ENCODE assay signal across 9 mouse cellular contexts in the genomic region with DNA sequence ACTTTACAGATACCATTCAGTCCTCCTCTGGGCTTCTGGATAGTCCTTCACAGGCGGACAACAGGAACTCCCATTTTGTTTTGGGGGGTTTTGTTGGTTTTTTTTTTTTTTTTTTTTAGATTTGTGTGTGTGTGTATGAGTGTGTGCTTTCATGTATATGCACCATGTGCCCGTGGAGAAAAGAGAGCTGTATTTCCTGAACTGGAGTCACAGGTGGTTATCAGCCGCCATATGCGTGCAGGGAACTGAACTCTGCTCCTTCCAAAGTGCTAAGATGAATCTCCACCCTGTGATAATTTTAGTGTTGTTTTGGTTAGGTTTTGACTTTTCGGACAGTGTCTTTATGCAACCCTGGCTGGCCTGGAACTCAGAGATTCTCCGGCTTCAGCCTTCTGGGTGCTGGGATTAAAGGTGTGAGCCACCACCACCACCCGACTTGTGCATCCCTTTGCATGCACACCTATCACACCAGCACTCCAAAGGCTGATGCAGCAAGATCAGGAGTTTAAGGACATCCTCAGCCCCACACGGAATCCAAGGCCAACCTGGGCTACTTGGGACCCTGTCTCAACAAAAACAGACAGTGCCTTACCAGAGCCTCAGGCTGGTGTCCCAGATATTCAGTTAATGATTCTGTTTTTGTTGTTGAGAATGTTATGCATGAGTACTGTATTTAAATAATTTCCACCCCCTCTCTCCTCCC. TPM values are rescaled to one million over a fixed set of nuclear protein-coding genes. Genes with fewer than 3 reads are reported as not detected.
A peak's percentile ranks its signal among the peaks of the same experiment; 100 is the strongest.
DNase-seq lines count a peak whose midpoint lies in the region; ATAC-seq and TF ChIP-seq lines count a peak whose summit lies in the region.
"Had no signal": no experiment of that assay in that cellular context is flagged by ENCODE, and none has a peak within 500 bp of the region (broad histone marks: within the 10 kb centered on the region; RNA-seq: fewer than 3 reads in every experiment).

No protein-coding gene starts in this region.

- H3K4me3 ChIP-seq in layer of hippocampus, adult 2 months: peak overlapping the region; percentile 99
- peak overlapping the region; percentile 67 for H3K4me3 ChIP-seq in embryonic facial prominence, embryonic 13.5 days
- H3K4me3 ChIP-seq in kidney, embryonic 14.5 days (ENCODE audit: low read length): peak overlapping the region; percentile 72
- H3K4me3 ChIP-seq in midbrain, postnatal 0 days (ENCODE audit: low read depth, low read length): peak overlapping the region; percentile 95

- peaks cover 44% of the 10 kb centered on the region for H3K4me1 ChIP-seq in embryonic facial prominence, embryonic 13.5 days
- peaks cover 20% of the 10 kb centered on the region for H3K4me1 ChIP-seq in kidney, embryonic 14.5 days (ENCODE audit: control insufficient read depth, insufficient read depth, low read length)
- peaks cover 14% of the 10 kb centered on the region; the same call in 1 of the 2 replicates for H3K4me1 ChIP-seq in midbrain, postnatal 0 days (ENCODE audit: insufficient read depth, low read length)

- no peaks in the 10 kb centered on the region for H3K27me3 ChIP-seq in embryonic facial prominence, embryonic 13.5 days
- H3K27me3 ChIP-seq in kidney, embryonic 14.5 days (ENCODE audit: control insufficient read depth, insufficient read depth, low read length): no peaks in the 10 kb centered on the region
- no peaks in the 10 kb centered on the region for H3K27me3 ChIP-seq in midbrain, postnatal 0 days (ENCODE audit: insufficient read depth, low read length)

- no peak for ATAC-seq in embryonic facial prominence, embryonic 13.5 days (ENCODE audit: insufficient number of reproducible peaks, insufficient read depth, low FRiP score, low TSS enrichment, low read depth)
- no peak for ATAC-seq in kidney, embryonic 14.5 days (ENCODE audit: low FRiP score, low TSS enrichment)
- no peak for ATAC-seq in midbrain, postnatal 0 days (ENCODE audit: low FRiP score)

- peak overlapping the region; percentile 85 for H3K9ac ChIP-seq in embryonic facial prominence, embryonic 13.5 days
- peak overlapping the region; percentile 81 for H3K9ac ChIP-seq in kidney, embryonic 14.5 days (ENCODE audit: low read depth, low read length)
- H3K9ac ChIP-seq in midbrain, postnatal 0 days (replicated peaks; ENCODE audit: low read length, poor library complexity, severe bottlenecking): peak overlapping the region; percentile 97

- peak overlapping the region; percentile 99 for H3K27ac ChIP-seq in layer of hippocampus, adult 2 months
- no peak overlapping the region for H3K27ac ChIP-seq in embryonic facial prominence, embryonic 13.5 days
- H3K27ac ChIP-seq in kidney, embryonic 14.5 days (ENCODE audit: low read depth, low read length): no peak overlapping the region; the same call in 1 of the 2 replicates
- H3K27ac ChIP-seq in midbrain, postnatal 0 days (ENCODE audit: low read depth, low read length): peak overlapping the region; percentile 94; the same call in 1 of the 2 replicates

- no peak for TF ChIP-seq CTCF in layer of hippocampus, adult 2 months (conservative IDR thresholded peaks at IDR 0.05)
- no peak for TF ChIP-seq CTCF in midbrain, postnatal 0 days (IDR thresholded peaks at IDR 0.05)

- 69% methylated on average over 8 of the region's 8 CpGs for WGBS in embryonic facial prominence, embryonic 13.5 days
- 68% methylated on average over 8 of the region's 8 CpGs for WGBS in kidney, embryonic 14.5 days
- 77% methylated on average over 8 of the region's 8 CpGs for WGBS in midbrain, postnatal 0 days

- H3K9me3 ChIP-seq in embryonic facial prominence, embryonic 13.5 days: no peaks in the 10 kb centered on the region
- H3K9me3 ChIP-seq in kidney, embryonic 14.5 days (ENCODE audit: control insufficient read depth, low read length): no peaks in the 10 kb centered on the region
- H3K9me3 ChIP-seq in midbrain, postnatal 0 days (ENCODE audit: low read length): no peaks in the 10 kb centered on the region

- no peak for DNase-seq in layer of hippocampus, adult 2 months (ENCODE audit: low spot score in 2 of 2)
- DNase-seq in layer of hippocampus, adult 9-10 months (ENCODE audit: low spot score): no peak
- no peak for DNase-seq in midbrain, postnatal 0 days (ENCODE audit: low spot score)
- no peak for DNase-seq in left cerebral cortex, adult 11 months (ENCODE audit: low spot score)
- no peak for DNase-seq in embryo, embryonic 11 days
- no peak for DNase-seq in gastrocnemius, postnatal 4 days (ENCODE audit: low spot score in 2 of 2)
- DNase-seq: retina, postnatal 1 day had no signal

- H3K36me3 ChIP-seq in embryonic facial prominence, embryonic 13.5 days: peaks cover 16% of the 10 kb centered on the region
- H3K36me3 ChIP-seq in kidney, embryonic 14.5 days (ENCODE audit: control insufficient read depth, insufficient read depth, low read length): peaks cover 16% of the 10 kb centered on the region
- peaks cover 11% of the 10 kb centered on the region for H3K36me3 ChIP-seq in midbrain, postnatal 0 days (ENCODE audit: insufficient read depth, low read length)

- H3K4me2 ChIP-seq in embryonic facial prominence, embryonic 13.5 days: peak overlapping the region; percentile 96
- peak overlapping the region; percentile 82 for H3K4me2 ChIP-seq in kidney, embryonic 14.5 days (replicated peaks; ENCODE audit: low read depth, low read length)
- peak overlapping the region; percentile 86 for H3K4me2 ChIP-seq in midbrain, postnatal 0 days (ENCODE audit: low read depth, low read length, poor library complexity, severe bottlenecking)

RNA-seq across cellular contexts. Expression of a gene that starts 1.4 kb away (rescaled TPM):
- total RNA-seq in layer of hippocampus, adult 2 months (2021): 100 to 1,000 TPM; 170 to 183 TPM
- 393 and 412 TPM in 2 replicates for polyA plus RNA-seq in embryonic facial prominence, embryonic 13.5 days (2015; fragmentation: Nextera tagmentation; extraction: Ambion mirVana)
- polyA plus RNA-seq in kidney, embryonic 14.5 days (2014; fragmentation: Nextera tagmentation; extraction: Ambion mirVana): 442 and 499 TPM in 2 replicates
- total RNA-seq in midbrain, postnatal 0 days (2014; rRNA removed): 194 and 243 TPM in 2 replicates
- polyA plus RNA-seq in midbrain, postnatal 0 days (2015; fragmentation: Nextera tagmentation; extraction: Ambion mirVana): 529 and 575 TPM in 2 replicates
- total RNA-seq in gastrocnemius, postnatal 4 days (2021): 100 to 1,000 TPM; 295 to 300 TPM

RNA-seq across cellular contexts. Expression of a gene that starts 24.3 kb away (rescaled TPM):
- total RNA-seq in layer of hippocampus, adult 2 months (2021): 100 to 1,000 TPM; 155 to 162 TPM
- polyA plus RNA-seq in embryonic facial prominence, embryonic 13.5 days (2015; fragmentation: Nextera tagmentation; extraction: Ambion mirVana): 38.9 and 40.2 TPM in 2 replicates
- polyA plus RNA-seq in kidney, embryonic 14.5 days (2014; fragmentation: Nextera tagmentation; extraction: Ambion mirVana): 26.5 and 39.5 TPM in 2 replicates
- total RNA-seq in midbrain, postnatal 0 days (2014; rRNA removed): 379 and 419 TPM in 2 replicates
- polyA plus RNA-seq in midbrain, postnatal 0 days (2015; fragmentation: Nextera tagmentation; extraction: Ambion mirVana): 182 and 201 TPM in 2 replicates
- total RNA-seq in gastrocnemius, postnatal 4 days (2021): 10 to 100 TPM; 28.4 to 28.6 TPM

RNA-seq across cellular contexts. Expression of a gene that starts 47.9 kb away (rescaled TPM):
- 1 to 10 TPM; 4.5 to 6.9 TPM for total RNA-seq in layer of hippocampus, adult 2 months (2021)
- 771 and 792 TPM in 2 replicates for polyA plus RNA-seq in embryonic facial prominence, embryonic 13.5 days (2015; fragmentation: Nextera tagmentation; extraction: Ambion mirVana)
- 412 and 476 TPM in 2 replicates for polyA plus RNA-seq in kidney, embryonic 14.5 days (2014; fragmentation: Nextera tagmentation; extraction: Ambion mirVana)
- 19.5 and 32.4 TPM in 2 replicates for total RNA-seq in midbrain, postnatal 0 days (2014; rRNA removed)
- polyA plus RNA-seq in midbrain, postnatal 0 days (2015; fragmentation: Nextera tagmentation; extraction: Ambion mirVana): 103 and 104 TPM in 2 replicates
- total RNA-seq in gastrocnemius, postnatal 4 days (2021): 100 to 1,000 TPM; 175 to 183 TPM

RNA-seq across cellular contexts. Expression of a gene that starts 56.2 kb away (rescaled TPM):
- total RNA-seq in layer of hippocampus, adult 2 months (2021): 10 to 100 TPM; 20.2 to 26.5 TPM
- 1.8 and 2.3 TPM in 2 replicates for polyA plus RNA-seq in embryonic facial prominence, embryonic 13.5 days (2015; fragmentation: Nextera tagmentation; extraction: Ambion mirVana)
- 13.9 and 22.6 TPM in 2 replicates for polyA plus RNA-seq in kidney, embryonic 14.5 days (2014; fragmentation: Nextera tagmentation; extraction: Ambion mirVana)
- 3.1 and 7.1 TPM in 2 replicates for total RNA-seq in midbrain, postnatal 0 days (2014; rRNA removed)
- 2.7 and 3.3 TPM in 2 replicates for polyA plus RNA-seq in midbrain, postnatal 0 days (2015; fragmentation: Nextera tagmentation; extraction: Ambion mirVana)
- 10 to 100 TPM; 73.9 to 78.5 TPM for total RNA-seq in gastrocnemius, postnatal 4 days (2021)

Comparison
In these comparisons a context has a peak if more than half of its experiments do, and no peak if none do; other contexts are left out.
1. H3K27ac ChIP-seq: peak in layer of hippocampus, adult 2 months (single experiment) and midbrain, postnatal 0 days (single experiment); none in embryonic facial prominence, embryonic 13.5 days (single experiment) and kidney, embryonic 14.5 days (single experiment).
2. RNA of a gene that starts 24.3 kb away (total RNA-seq): 379 to 419 TPM in midbrain, postnatal 0 days and 155 to 162 TPM in layer of hippocampus, adult 2 months; 28.4 to 28.6 TPM in gastrocnemius, postnatal 4 days; every median in the first group is over 4 times any median in the second.
3. Peak in every context shown above with its lines, with median percentiles within 50 percentile points of each other: H3K4me3 ChIP-seq, H3K4me2 ChIP-seq and H3K9ac ChIP-seq.